Mouse (Mus musculus) bone marrow macrophage, adult 2 months (primary cell): ENCODE measurements around the gene Tbcc.

Experiments
- CTCF ChIP-seq: IDR thresholded peaks from 2 replicates; pipeline ENCODE4 v1.5.1; 2012; ENCODE audit warnings: low read depth, mild to moderate bottlenecking, low read length, moderate library complexity
- POLR2A ChIP-seq: IDR thresholded peaks from 2 replicates; pipeline ENCODE4 v1.6.1; 2012; ENCODE audit warnings: mild to moderate bottlenecking, low read depth, low read length, borderline replicate concordance

DNA sequence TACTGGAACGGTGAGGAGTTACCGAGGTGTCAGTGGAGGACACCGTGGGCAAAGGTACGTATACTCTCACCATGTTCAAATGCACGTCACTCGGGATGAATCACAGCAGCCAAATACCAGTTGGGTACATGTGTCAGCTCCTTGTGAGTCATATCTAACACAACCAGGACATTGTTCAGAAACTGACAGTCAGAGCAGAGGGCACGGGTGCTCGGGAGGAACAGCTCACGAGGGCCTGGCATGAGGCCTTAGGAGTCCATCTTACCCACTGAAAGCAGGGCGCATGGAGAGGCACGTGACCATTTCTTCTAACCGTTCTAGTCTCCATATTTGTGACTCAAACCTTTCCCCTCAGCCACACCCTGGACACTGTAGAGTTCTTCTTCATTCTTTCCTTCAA lies 23.6 kb upstream of the Tbcc start:
- TF ChIP-seq CTCF (no peak), POLR2A (no peak)
